Mouse (Mus musculus) kidney, adult 8-10 months (tissue): ENCODE results near the gene Reep3.

Source experiments
- DNase-seq, 2 experiments: peaks; one replicate each; pipeline ENCODE4 v3.0.0; 2022

The Reep3 gene

DNA sequence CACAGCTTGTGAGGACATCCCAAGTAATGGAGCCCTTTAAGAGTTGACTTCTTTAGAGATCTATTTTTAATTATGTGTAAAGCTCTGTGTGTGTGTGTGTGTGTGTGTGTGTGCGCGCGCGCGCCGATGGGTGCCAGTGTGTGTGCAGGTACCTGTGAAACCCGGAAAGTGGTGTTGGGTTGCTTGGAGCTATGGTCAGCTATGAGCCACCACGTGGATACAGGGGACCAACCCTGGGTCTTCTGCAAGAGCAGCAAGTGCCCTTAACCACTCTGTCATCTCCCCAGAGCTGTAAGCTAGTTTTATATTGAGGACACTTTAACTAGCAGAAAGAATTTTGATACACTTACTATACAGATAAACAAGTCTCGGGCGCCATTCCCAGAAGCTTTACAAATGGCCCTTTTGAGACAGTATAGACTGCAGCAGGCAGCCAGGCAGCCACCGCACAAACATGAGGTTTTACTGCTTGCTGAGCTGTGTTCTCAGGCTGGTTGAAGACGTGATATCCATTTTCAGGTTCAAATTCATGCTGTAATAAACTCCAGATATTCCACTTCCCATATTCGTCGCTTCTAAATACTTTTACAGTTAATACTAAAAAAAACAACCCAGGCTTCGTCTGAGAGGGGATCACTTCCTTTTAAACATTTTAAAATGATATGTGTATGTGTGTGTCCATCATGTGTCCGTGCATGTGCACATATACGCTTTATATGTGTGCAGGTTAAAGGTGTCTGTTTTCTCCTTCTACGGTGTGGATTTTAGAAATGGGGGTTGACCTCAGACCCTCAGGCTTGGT is 15.3 kb downstream of the Reep3 start:
- no peak for DNase-seq

GRCm38 (mm10) chr10:67079030-67079429 is 17.7 kb downstream of the Reep3 start:
- DNase-seq, result no peak

- peak; percentile 47 to 49 for DNase-seq
These were observed 20.5 kb downstream of the Reep3 start for GRCm38 (mm10) chr10:67075931-67076878.

DNA sequence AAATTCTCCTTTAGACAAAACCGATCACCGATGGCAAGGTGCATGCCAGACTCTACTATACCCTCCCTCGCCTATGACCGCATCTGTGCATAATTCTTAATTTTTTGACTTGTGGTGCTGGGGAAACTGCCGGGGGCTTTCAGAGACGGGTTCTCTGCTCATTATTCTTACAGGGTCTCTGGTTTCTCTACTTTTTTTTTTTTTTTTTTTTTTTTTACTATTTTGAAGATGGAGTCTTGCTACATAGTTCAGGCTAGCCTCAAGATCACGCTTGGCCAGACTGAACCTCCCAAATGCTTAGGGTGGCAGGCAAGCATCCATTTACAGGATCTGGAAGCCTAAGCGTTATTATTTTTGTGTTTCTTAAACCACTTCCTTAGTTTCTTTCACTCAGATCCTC is 23.2 kb downstream of the Reep3 start:
- DNase-seq, result no peak

DNA sequence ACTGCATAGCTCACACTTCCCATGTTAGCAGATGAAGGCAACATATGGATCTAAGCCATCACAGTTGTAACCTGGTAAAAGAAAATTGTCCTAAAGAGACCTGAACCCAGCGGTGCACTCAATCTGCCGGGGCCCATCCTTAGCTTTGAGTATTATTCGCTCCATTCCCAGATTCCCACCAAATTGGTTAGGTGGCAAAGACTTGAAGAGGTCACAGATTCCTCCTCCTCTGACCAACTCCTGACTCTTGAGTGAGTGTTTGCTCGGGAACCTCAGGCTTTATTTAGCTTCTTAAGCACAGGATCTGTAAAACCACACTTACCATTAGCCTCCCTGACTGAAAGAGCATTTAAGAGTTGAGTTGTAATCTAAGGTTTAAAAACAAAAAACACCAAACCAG is 24.1 kb downstream of the Reep3 start:
- DNase-seq, result no peak

DNA sequence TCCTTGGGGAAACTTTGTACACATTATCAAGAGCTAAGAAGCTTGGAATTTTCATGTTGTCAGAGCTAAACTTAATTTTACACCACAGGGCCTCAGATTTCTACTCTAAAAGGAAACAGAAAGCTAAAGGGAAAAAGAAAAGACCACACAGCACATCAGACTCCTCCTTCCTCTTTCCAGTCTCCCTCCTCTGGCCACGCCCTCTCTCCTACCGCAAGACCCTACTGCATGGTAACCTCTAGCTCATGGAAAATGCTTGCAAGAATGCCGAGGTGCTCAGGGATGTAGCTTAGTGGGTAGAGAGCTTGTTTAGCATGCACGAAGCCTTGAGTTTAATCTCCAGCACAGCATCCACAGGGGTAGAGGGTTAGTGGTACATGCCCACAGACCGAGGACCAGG is 24.9 kb downstream of the Reep3 start:
- DNase-seq, result no peak

DNA sequence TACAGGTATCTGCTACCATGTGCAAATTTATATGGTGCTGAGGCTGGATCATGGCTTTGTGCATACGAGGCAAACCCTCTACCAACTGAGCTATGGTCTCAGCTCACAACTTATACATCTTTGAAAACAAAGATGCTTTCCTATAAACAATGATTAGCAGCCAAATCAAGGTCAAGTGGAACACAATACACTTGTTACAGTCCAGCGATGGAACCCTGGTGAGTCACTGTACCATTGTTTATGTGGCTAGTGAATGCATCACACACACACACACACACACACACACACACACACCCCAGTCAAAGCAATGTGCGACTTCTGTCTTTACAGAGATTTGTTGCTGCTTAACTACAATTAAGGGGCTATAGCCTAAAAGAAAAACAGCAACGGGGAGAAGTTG is 25.4 kb downstream of the Reep3 start:
- no peak for DNase-seq

GRCm38 (mm10) chr10:67069013-67069412 is 27.7 kb downstream of the Reep3 start:
- DNase-seq, result peak in 1 of 2 experiments; percentile 25

- no peak for DNase-seq
These were observed 30.3 kb downstream of the Reep3 start for GRCm38 (mm10) chr10:67066421-67066820.

DNA sequence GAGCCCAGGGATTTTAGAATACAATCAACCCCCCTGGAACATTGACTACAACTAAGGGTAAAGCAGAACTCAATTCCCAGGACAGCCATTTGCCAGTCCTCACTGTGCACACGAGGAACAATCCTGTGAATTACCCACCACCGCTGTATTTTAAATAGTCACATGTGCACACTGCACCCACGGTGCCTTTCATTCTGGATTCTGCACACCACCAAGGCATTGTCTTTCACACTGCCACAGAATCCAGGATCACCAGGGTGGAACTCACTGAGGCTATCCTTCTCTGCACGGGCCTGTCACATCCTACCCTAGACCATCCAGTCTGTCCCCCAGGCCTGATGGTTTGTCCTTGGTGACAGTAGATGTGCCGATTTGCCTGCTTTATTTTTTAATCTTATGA is 30.8 kb downstream of the Reep3 start:
- DNase-seq, result no peak

DNA sequence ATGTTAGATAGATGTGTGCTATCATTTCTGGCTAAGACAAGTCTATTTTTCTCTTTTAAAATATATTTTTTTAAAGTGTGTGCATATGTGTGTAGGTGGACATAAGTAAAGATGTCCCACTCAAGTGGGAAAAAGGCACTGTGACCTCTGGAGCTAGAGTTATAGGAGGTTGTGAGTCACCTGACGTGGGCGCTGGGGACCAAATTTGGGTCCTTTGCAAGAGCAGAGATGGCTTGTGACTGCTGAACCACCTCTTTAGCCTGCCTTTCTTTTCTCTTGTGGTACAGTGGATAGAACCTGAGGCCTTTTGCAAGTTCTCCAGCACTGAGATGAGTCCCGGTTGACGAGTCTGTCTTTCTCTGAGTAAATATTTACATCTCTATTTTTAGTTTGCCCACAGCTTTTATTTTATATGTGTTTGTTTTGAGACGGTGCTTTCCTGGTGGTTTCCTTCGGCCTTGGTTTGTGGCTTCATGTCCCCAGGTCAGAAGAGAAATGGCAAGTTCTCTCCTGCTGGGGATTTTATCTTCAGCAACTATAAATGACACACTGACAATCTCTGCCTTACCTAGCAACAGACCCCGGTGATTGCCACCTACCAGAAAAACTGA is 31.4 kb downstream of the Reep3 start:
- DNase-seq, result no peak

DNA sequence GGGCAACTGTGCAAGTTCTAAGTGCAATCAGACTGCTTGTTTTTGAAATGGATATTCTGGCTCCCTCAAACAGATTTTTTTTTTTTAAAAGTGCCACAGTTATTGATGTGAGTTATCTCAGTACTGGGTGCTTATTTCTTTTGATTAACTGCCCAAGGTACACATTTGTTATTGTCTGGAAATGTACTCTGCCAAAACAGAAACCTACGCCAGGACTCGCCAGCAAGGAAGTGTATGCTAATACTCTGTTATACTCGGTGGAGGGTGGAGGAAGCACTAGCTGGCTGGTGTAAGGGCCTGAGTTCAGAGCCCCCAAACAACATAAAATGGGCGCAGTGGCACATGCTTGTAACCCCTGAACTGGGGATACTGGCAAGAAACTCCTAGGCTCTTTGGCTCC is 34.9 kb downstream of the Reep3 start:
- no peak for DNase-seq

DNA sequence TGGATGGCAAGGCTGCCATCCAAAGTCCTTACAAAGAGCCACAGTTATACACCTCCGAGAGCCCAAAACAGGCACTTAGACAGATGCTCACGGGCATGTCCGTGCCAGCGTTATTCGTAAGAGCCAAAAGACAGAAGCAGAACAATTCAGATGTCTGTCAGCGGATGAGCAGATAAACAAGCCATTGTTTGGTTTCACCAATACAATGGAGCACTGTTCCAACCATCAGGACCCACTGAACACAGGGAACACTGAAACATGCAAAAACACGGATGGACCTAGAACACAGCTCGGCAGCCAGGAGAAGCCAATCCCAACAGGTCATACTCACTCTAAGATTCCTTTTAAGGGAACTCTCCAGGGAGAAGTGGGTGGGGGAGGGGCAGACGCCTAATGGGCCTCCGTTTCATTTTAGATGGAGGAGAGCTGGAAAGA is 35.4 kb downstream of the Reep3 start:
- DNase-seq, result no peak

- DNase-seq, result no peak
These were observed 38.0 kb downstream of the Reep3 start for GRCm38 (mm10) chr10:67058702-67059101.

DNA sequence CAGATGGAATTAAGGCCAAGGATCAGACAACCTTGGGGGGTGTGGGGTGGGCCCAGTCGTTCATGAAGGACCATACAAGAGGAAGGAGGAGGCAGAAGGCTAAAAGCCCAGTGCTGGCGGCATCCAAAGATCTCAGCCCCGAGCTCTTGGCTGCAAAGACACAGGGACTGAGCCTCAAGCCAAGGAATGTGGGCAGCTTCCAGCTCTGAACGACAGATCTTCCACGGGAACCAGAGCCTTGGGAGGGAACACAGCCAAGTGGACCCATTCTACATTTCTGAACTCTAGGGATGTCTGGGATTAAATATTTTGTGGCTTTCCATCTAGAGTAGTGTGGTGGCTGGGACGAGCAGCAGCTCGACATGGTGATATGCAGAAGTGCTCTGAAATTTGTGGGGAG is 38.4 kb downstream of the Reep3 start:
- peak; percentile 78 for DNase-seq

DNA sequence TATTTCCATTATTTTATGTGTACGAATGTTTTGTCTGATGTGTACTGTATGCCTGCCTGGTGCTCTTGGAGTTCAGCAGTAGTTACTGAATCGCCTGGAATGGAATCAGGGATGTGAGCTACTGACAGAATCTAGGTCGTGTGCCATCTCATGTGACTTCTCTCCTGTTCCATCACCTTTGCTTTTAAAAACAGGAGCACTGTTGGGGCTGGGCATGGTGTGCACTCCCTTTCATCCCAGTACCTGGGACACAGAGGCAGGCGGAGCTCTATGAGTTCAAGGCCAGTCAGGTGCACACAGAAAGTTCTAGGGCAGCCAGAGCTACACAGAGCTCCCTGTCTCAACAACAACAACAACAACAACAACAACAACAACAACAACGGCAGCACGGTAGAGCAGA is 39.0 kb downstream of the Reep3 start:
- no peak for DNase-seq

GRCm38 (mm10) chr10:67057208-67057607 is 39.5 kb downstream of the Reep3 start:
- no peak for DNase-seq

- no peak for DNase-seq
These were observed 40.6 kb downstream of the Reep3 start for GRCm38 (mm10) chr10:67055867-67056856.

GRCm38 (mm10) chr10:67053475-67053874 is 43.3 kb downstream of the Reep3 start:
- DNase-seq, result no peak

GRCm38 (mm10) chr10:67052429-67052828 is 44.3 kb downstream of the Reep3 start:
- no peak for DNase-seq

- DNase-seq, result no peak
These were observed 45.3 kb downstream of the Reep3 start for GRCm38 (mm10) chr10:67051466-67051865.

DNA sequence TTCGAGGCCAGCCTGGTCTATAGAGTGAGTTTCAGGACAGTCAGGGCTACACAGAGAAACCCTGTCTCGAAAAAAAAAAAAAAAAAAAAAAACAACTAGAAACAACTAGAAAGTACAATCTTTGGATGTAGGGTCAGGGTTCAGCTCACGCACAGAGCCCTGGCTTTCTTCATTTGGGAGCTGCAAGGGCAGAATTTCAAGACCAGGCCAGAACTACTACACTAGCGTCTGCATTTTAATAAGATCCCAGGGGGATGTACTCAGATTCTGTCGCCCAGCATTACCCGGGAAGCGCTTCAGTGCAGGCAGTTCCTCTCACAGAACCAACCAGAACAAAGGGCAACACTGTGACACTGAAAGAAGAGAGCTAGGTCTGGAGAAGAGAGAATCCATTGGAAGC is 46.0 kb downstream of the Reep3 start:
- peak; percentile 32 to 51 for DNase-seq
